Mouse (Mus musculus): ENCODE measurements around the gene Gm19345. TPM values are rescaled to one million over a fixed set of nuclear protein-coding genes. Genes with fewer than 3 reads are reported as not detected.

The Gm19345 gene
- polyA plus RNA-seq, 1 experiment from 2014 or later = 0.39 TPM

DNA sequence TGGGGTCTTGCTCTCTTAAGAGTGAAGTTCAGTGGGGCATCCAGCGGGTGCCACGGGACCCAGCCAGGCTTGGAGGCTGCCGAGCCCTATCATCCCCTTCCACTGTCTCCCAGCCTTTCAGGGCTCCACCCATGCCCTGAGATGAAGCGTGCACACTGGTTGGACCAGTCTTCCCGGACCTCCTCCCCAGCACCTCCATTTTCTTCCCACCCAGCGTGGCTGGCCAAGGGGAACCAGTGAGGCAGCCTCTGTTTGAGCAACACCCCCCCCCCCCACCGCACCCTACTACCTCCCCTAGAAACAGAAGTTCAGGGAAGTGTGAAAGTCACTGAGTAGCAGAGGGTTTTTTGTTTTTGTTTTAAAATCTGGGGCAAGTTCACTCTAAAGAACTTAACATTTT, 36.0 kb downstream of the Gm19345 start, which contains the start of gene Ceacam19:
Ceacam19 (minus strand) TSS at position 117 of the 400 bp plus-strand sequence.
- no peaks in the 10 kb centered on the region for H3K4me1 ChIP-seq
- 64% methylated on average over 7 of the region's 7 CpGs for WGBS
- no peaks in the 10 kb centered on the region for H3K36me3 ChIP-seq
- no peak for ATAC-seq (ENCODE audit: insufficient read depth, low FRiP score, low read depth)
- H3K27me3 ChIP-seq (replicated peaks) = no peaks in the 10 kb centered on the region
- H3K9ac ChIP-seq = no peak within 1 kb of the TSS
- no peak within 1 kb of the TSS for H3K4me2 ChIP-seq
- H3K4me3 ChIP-seq (replicated peaks) = no peak within 1 kb of the TSS
- H3K27ac ChIP-seq = no peak within 1 kb of the TSS
- H3K9me3 ChIP-seq = no peaks in the 10 kb centered on the region

DNA sequence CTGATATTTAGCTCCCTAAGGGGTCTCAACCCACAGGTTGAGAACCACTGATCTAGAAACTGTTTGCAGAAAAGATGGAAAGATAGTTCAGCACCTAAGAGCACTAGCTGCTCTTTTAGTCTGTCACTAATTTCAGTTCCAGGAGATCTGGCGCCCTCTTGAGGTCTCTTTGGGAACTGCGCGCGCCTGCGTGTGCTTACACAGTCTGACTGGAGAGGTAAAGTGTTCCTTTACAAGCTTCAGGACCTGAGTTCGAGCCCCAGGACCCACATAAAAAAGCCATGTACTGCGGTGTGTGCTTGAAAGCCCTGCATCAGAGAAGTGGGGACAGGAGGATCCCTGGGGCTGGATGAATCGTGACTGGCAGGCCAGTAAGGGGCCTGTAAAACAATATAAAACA, 38.1 kb downstream of the Gm19345 start:
- no peak for ATAC-seq (ENCODE audit: insufficient read depth, low FRiP score, low read depth)
- no peak overlapping the region for H3K9ac ChIP-seq
- H3K4me1 ChIP-seq = no peaks in the 10 kb centered on the region
- no peak overlapping the region for H3K27ac ChIP-seq
- no peaks in the 10 kb centered on the region for H3K9me3 ChIP-seq
- H3K4me3 ChIP-seq (replicated peaks) = no peak overlapping the region
- 51% methylated on average over 8 of the region's 8 CpGs for WGBS
- no peaks in the 10 kb centered on the region for H3K27me3 ChIP-seq (replicated peaks)
- no peaks in the 10 kb centered on the region for H3K36me3 ChIP-seq
- no peak overlapping the region for H3K4me2 ChIP-seq

Other genes with a start within 250 kb of the Gm19345 start
- 44.8 and 48.3 TPM in 2 replicates for gene Clasrp, start 247.5 kb upstream of the Gm19345 start, polyA plus RNA-seq (2015; fragmentation: Nextera tagmentation; extraction: Ambion mirVana)
- gene Relb, start 222.6 kb upstream of the Gm19345 start, polyA plus RNA-seq (2015; fragmentation: Nextera tagmentation; extraction: Ambion mirVana) = 9.0 and 10.1 TPM in 2 replicates
- 79.7 and 85.8 TPM in 2 replicates for gene Clptm1, start 187.0 kb upstream of the Gm19345 start, polyA plus RNA-seq (2015; fragmentation: Nextera tagmentation; extraction: Ambion mirVana)
- 47.3 and 98.1 TPM in 2 replicates for gene Apoc2, start 174.1 kb upstream of the Gm19345 start, polyA plus RNA-seq (2015; fragmentation: Nextera tagmentation; extraction: Ambion mirVana)
- 3.1 TPM in 1 of 2 replicates, not detected in the other for gene Gm44805, start 170.6 kb upstream of the Gm19345 start, polyA plus RNA-seq (2015; fragmentation: Nextera tagmentation; extraction: Ambion mirVana)
- gene Apoc4, start 170.5 kb upstream of the Gm19345 start, polyA plus RNA-seq (2015; fragmentation: Nextera tagmentation; extraction: Ambion mirVana) = 8.0 and 23.5 TPM in 2 replicates
- gene Apoc1, start 159.3 kb upstream of the Gm19345 start, polyA plus RNA-seq (2015; fragmentation: Nextera tagmentation; extraction: Ambion mirVana) = 36.2 and 52.7 TPM in 2 replicates
- 363 and 515 TPM in 2 replicates for gene Apoe, start 152.8 kb upstream of the Gm19345 start, polyA plus RNA-seq (2015; fragmentation: Nextera tagmentation; extraction: Ambion mirVana)
- gene Tomm40, start 136.6 kb upstream of the Gm19345 start, polyA plus RNA-seq (2015; fragmentation: Nextera tagmentation; extraction: Ambion mirVana) = 161 and 181 TPM in 2 replicates
- gene Nectin2, start 101.5 kb upstream of the Gm19345 start, polyA plus RNA-seq (2015; fragmentation: Nextera tagmentation; extraction: Ambion mirVana) = 129 and 136 TPM in 2 replicates
- gene Bcam, start 81.0 kb upstream of the Gm19345 start, polyA plus RNA-seq (2015; fragmentation: Nextera tagmentation; extraction: Ambion mirVana) = 129 and 151 TPM in 2 replicates
- gene Cblc, start 55.2 kb upstream of the Gm19345 start, polyA plus RNA-seq (2015; fragmentation: Nextera tagmentation; extraction: Ambion mirVana) = 24.3 and 24.6 TPM in 2 replicates
- 8.9 and 10.4 TPM in 2 replicates for gene Bcl3, start 29.2 kb upstream of the Gm19345 start, polyA plus RNA-seq (2015; fragmentation: Nextera tagmentation; extraction: Ambion mirVana)
- 0.09 TPM in 1 of 2 replicates, not detected in the other for gene Ceacam16, start 9.3 kb downstream of the Gm19345 start, polyA plus RNA-seq (2015; fragmentation: Nextera tagmentation; extraction: Ambion mirVana)
- 0.64 and 1.1 TPM in 2 replicates for gene Ceacam19, start 36.0 kb downstream of the Gm19345 start, polyA plus RNA-seq (2015; fragmentation: Nextera tagmentation; extraction: Ambion mirVana)
- 12.8 and 13.9 TPM in 2 replicates for gene Pvr, start 69.2 kb downstream of the Gm19345 start, polyA plus RNA-seq (2015; fragmentation: Nextera tagmentation; extraction: Ambion mirVana)
- 2.7 and 3.1 TPM in 2 replicates for gene Igsf23, start 98.8 kb downstream of the Gm19345 start, polyA plus RNA-seq (2015; fragmentation: Nextera tagmentation; extraction: Ambion mirVana)
- gene Ceacam20, start 113.4 kb downstream of the Gm19345 start, polyA plus RNA-seq (2015; fragmentation: Nextera tagmentation; extraction: Ambion mirVana) = 0.14 and 0.15 TPM in 2 replicates
- gene Nlrp9b, start 139.5 kb downstream of the Gm19345 start, polyA plus RNA-seq (2015; fragmentation: Nextera tagmentation; extraction: Ambion mirVana) = not detected in 2 replicates
- not detected in 2 replicates for gene Vmn1r91, start 247.7 kb downstream of the Gm19345 start, polyA plus RNA-seq (2015; fragmentation: Nextera tagmentation; extraction: Ambion mirVana)

Data from stomach, embryonic 15.5 days (tissue).